Mouse (Mus musculus) adrenal gland, adult 8-10 months (tissue): ENCODE results near the gene Ccl11. TPM values are rescaled to one million over a fixed set of nuclear protein-coding genes. Genes with fewer than 3 reads are reported as not detected.

Experiments
- DNase-seq: peaks from one replicate; pipeline ENCODE4 v3.0.0; 2022
- total RNA-seq, 4 experiments: library from RNA; stranded (reverse); gene quantifications; 2 replicates each; pipeline ENCODE4 v1.2.4; 2022

Ccl11 gene
- 1 to 10 TPM; 3.5 to 8.2 (median 4.4) TPM for total RNA-seq

DNA sequence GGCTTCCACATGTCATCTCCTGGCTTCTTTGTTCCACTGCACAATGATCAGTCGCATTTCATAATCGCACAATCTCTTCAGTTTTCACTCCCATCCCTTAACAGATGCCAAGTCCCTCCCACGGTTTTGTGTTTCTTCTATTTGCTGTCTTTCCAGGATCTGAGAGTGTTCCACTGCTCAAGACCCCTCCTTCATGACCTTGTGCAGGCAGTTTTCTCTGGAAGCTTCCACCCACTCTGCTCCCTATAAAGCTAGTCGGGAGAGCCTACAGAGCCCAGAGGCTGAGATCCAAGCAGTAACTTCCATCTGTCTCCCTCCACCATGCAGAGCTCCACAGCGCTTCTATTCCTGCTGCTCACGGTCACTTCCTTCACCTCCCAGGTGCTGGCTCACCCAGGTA lies at the start of gene Ccl11:
TSS of gene Ccl11 (plus strand) at position 178 of the 400 bp plus-strand sequence.
- DNase-seq, result no peak

DNA sequence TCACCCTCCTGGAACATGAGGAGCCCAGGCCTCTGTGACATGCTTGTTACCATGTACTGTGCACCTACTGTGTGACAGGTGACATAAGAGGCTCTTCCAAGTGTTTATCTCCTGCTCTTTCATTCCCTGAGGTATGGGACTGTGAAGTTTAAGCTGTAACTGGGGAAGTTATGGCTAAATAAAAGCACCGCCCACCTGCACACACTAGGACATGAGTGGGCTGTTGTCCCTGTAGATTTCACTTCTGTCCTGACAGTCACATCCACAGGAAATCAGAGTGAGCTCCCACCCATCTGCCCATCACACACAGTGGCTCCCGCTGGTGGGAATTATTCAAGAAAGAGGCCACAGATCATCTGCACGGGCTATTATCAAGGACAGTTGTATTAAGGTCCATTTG lies 47.5 kb upstream of the Ccl11 start:
- DNase-seq, result no peak

DNA sequence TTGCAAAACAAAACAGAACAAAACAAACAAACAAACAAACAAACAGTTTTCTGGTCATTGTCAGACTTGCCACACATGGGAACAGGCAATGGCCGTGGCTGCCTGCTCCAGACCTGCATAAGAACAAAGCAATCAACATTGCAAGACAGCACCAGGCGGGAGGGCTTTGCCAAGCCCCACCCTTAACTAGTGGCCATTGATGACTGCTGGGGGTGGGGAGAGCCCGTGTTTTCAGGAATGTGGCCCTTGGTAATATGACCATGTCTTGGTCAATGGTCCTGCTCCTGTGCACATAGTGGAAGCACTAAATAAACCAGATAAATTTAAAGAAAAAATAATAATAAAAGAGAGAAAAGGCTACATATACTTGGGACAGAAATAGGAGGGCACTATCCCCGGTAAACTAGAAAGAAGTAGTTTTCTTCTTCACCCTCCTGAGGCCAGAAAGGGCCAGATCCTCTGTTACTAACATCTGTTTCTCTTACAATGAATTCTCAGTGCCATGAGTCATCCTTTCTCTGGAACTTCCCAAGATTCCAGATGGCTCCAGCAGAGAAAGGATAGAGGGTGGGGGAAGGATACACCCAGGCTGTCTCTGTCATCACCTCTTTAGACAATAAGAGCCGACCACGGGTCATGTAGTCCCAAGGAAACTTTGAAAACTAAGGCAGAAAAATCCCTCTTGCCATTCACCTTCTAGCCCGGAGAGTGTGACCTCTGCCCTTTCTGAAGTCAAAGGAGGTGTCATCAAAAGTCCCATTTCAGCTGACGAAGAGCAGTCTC lies 46.0 kb upstream of the Ccl11 start:
- no peak for DNase-seq

DNA sequence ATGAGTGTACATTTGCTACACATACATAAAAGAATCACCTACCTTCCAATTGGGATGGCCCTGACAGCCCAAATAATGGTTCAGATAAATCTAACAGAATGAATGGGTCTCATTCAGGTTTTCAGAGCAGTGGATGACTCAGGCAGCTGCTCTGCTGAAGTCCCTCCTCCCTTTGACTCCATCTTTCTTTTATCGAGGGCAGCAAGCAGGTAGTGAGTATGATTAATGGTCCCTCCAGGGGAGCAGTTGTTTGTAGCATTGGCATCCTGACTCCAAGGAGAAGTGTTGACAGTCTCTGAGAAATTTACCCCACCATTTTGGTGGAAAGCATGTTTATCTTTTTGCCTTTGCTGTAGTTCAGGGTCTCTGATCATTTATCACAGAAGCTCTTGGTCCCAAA lies 43.9 kb upstream of the Ccl11 start:
- no peak for DNase-seq

DNA sequence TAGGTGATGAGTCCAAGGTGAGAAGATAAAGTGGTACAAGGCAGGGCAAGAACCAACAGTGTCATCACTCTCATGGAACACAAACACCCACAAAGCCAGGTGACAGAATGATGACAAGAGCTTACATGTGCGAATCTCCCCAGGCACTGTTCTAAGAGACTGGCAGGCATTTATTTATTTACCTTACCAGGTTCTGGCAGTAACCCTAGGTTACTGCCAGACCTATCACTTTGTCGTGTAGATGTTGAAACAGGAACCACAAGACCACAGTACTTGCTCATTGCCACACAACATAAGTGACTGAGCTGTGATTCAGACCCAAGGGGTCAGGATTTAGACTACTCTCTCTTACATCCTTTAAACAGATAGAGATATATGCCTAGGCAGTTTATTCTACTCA lies 42.6 kb upstream of the Ccl11 start:
- no peak for DNase-seq

DNA sequence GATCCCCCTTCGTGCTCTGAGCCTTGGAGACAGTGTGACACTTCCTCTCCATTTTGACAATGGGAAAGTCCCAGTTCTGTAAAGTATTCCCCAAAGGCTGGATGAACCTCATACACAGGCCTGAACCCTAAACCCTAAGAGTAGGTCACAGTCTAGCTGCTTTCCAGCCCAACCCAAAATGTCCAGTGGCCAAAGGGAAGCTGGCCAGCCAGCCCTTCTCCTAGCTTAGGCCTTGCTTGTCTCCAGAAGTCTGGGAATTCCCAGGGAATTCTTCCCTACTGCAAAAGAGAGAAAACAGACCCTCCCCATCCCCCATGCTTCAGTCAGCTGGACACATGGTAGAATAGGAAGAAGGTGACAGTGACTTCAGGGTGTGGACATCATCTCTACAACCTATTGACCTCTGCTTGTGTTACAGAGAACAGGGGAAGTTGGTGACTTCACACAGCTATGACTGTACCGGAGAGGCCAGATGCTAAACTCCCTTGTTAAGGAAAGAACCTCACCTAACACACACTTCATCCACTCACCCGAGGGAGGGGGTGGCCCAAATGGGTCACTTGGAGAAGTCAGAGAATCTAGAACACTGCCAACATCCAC lies 41.3 kb upstream of the Ccl11 start:
- no peak for DNase-seq

DNA sequence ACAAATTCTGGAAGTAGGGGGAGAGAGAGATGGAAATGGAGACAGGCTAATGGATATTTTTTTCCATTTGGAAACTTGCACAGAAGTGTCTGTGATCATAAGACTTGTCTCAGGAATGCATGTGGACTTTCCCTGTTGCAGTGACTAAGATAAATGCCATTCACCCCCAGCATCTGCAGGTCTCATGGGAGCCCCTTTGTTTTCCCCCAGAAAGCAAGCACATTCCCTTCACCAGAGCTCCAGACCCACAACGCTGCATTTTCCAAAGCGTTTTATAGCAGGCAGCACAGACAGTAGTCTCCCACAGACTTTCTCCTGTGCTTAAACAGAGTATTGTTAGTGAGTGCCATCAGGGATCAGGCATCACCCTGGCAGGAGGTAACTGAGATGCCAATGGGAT lies 38.2 kb upstream of the Ccl11 start:
- DNase-seq, result no peak

DNA sequence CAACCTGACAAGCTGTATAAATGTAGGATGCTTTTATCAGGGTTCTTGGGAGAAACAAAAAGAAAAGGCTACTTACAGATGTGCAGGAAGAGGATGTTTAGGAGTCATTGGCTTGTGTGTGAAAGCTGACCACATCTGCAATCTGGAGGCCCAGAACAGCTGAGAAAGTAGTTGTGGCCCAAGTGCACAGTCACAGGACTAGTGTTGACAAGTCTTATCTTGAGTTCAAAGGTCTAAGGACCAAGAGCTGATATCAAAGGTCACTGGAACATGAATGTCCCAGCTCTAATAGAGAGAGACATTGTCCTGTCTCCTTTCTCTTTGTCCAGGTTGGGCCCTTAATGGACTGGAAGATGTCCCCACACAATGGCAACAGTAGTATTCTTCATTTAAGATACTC lies 37.8 kb upstream of the Ccl11 start:
- DNase-seq, result no peak

DNA sequence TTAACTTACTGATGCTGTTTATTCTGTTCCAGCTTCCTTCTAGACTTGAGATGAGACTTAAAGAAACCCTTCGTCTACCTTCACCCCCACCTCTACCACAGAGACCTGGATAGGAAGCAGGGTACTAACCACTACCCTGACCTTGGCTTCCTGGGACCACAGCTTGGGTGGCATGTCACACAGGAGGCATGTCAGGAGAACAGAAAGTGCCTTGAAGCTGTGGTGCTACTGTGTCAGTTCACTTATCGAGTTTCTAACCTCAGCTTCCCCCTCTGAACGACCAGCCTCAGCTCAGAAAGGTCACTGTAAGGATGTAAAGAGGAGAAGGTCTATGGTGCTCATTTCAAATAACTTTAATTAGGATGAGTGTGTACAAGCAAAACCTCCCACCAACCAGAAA lies 36.2 kb upstream of the Ccl11 start:
- DNase-seq, result no peak

DNA sequence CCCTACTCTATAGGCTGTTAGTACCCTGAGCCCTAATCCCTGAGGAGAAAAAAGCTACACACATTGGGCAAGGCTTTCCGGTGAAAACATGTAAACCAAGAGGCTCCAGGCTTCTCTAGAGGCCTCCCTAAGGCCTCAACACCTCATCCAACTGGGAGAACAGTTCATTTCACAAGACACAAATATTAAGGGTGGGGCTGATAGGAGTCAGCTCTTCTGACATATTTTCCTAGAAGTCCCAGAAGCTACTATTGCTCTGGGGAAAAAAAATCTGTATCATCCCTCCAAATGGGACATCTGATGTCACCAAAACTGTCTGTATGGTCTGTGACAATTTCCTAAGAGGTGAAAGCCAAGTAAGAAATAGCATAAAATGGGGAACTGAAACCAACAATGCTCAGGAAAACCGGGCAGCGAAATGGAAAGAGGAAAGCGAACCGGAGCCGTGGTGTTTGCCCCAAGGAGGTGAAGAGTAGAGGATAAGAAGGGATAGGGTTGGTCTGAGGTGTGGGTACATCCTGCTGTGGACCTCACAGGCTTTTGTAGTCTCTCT lies 35.0 kb upstream of the Ccl11 start:
- no peak for DNase-seq

DNA sequence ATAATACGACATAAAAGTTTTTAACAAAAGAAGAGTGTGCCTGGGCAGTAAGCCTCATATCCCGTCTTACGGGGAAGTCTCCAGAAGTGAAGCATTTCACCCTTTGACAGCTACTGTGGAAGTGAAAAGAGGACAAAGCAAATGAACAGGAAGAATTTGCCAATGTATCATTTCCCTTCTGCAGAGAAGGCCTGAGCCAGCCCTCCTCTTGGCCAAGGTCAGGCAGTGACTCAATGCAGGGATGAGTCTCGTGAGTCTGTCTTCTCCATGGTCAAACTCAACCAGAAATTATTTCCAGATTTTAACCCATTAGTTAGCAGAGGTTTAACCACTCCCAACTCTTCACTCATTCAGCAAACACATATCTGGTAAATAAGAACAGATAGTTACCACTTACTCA lies 33.9 kb upstream of the Ccl11 start:
- DNase-seq, result peak; percentile 61

DNA sequence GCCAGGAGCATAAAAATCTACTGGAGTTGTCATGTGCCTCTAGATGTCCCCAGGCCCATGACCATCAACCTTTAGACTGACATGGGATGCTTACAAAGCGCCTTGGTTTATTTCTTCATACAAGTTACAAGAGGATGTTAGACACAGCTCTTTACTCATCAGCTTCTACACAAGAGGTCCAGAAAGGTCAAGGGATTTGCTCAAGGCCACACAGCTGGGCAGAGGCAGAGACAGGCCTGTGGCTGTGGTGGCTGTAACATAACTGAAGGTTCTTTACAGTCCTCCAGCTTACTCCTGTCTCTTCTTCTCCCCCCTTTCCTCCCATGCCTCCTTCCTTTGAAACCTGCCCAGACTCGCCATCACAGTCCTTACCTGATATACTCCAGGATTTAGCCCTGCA lies 27.5 kb upstream of the Ccl11 start:
- DNase-seq, result peak; percentile 54

DNA sequence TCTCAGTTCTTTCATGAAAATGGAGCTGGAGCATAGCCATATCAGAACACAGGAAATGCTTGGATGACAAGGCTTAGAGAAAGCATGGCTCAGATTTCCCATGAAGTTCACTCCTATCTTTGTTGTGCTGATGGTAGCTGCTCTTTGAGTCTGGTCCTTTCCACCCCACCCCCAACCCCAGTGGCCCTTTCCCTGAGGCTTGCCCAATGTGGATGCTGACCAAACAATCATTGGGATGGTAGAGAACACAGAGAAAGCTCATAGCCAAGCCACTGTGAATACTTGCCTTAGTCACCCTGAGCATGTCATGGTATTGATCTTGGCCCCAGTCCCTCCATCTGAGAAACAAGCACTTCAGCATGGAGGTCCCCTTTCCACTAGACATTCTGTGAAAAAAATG lies 25.5 kb upstream of the Ccl11 start:
- no peak for DNase-seq

DNA sequence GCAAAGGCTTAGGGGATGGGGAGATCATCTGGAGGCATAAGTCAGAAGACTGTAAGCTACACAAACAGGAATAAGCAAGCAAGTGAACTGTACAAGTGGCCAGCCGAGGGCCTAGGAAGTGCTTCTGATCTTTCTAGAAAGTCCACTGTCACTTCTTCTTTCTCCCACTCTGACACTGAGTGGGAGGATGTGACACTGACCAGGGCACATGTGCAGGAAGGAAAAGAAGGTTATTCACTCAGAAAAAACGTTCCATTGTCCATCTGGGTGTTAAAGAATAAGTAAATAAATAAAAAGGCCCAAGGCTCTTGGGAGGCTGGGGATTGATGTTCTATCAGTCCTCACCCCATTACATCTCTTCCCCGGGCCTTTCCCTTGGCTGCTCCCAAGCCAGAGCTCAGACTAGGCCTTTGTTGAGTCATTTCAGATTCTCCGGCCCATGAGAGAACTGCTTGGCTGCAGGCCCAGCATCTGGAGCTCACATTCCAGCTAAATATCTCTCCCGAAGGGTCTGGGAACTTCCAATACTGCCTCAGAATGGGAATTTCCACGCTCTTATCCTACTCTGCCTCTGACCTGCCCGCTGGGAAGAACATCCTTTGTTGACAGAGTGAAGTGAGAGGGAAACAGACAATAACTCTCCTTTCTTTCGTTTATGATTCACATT lies 24.8 kb upstream of the Ccl11 start:
- DNase-seq, result peak; percentile 59

DNA sequence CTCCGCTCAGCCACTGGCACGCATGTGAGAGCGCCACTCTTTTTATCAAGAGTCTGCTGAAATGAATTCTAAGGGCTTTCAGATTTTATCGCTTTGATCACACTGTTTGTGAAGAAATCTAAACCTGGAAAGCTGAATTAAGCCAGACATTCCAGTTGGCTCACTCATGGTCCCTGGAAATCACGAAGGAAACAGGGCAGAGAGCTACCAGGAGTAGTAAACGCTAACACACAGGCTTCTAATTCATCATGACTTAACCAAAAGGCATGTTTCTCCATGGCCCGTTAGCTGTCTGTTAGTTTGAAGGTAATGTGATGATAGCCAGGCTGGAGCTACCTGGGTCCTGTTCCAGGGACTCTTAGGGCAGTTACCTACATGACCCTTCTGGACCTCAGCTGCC lies 23.2 kb upstream of the Ccl11 start:
- DNase-seq, result no peak

DNA sequence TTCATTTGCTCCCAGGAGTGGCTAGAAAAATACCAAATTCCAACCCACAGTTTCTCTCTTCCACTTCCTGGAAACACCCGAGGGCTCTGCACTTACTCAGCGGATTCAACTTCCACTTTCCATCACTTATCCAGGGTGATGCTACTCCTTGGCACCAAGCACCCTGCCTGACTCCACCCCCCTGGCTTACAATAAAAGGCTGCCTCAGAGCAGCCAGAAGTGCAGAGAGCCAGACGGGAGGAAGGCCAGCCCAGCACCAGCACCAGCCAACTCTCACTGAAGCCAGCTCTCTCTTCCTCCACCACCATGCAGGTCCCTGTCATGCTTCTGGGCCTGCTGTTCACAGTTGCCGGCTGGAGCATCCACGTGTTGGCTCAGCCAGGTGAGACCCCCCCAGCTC lies 22.3 kb upstream of the Ccl11 start, which contains the start of gene Ccl2:
TSS of gene Ccl2 (plus strand) at position 216 of the 400 bp plus-strand sequence.
- peak; percentile 71 for DNase-seq

DNA sequence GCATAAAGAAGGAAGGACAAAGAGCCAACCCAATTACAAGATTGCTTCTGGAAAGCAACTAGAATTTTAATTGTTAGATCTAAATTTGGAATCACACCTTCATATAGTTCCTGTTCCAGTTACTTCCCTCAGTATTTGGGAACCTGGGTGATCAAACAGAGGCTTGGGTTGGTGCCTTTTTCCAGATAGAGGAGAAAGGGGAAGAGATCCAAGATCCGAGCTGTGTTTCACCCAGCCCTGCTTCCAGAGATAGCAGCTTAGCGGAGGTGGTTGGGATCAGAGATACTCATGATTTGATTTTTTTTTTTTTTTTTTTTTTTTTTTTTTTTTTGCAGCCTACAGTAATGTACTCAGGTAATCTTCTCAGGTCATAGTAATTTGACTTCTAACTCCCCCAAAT lies 21.8 kb upstream of the Ccl11 start:
- no peak for DNase-seq

DNA sequence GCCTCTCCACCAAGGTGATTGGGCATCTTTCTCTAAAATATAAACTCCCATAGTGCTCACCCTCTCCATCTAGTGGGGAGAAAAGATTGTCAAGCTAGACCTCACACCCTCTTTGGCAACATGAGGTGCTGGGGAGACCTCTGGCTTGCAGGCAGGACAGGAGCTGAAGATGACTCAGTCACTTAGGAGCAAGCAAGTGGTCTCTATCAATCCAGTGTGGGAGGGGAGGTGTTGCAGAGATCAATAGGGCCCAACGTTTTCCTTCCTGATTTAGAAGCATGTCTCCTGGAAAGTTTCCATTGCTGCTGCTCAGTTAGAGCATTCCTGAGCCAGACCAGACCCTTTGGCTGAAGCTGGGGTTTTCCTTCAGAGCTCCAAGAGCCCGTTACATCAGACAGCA lies 19.1 kb upstream of the Ccl11 start, which contains the start of gene Gm17268:
TSS of gene Gm17268 (minus strand) at position 28 of the 400 bp plus-strand sequence.
- no peak for DNase-seq

DNA sequence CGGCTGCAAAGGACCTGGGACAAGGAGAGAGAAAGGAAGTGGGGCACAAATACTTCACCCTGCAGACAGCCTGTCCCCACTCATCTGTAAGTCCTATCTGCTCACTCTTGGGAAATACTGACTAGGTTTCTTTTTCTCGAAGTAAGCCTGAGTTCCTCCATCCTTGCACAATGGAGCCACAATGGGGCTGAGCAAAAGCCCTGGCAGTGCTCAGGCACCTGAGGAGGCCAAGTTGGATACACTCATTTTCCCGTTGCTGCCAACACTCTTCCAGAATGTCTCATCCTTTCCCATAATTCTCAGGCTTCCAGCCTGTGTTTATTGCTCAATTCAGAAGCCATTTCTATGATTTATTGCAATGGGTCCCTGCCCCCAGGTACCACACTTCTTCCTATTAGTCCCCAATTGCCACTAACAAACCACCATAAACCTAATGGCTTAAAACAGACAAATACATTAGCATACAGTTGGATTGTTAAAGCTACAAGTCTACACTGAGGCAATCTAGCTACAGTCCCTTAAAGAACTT lies 18.4 kb upstream of the Ccl11 start:
- no peak for DNase-seq

DNA sequence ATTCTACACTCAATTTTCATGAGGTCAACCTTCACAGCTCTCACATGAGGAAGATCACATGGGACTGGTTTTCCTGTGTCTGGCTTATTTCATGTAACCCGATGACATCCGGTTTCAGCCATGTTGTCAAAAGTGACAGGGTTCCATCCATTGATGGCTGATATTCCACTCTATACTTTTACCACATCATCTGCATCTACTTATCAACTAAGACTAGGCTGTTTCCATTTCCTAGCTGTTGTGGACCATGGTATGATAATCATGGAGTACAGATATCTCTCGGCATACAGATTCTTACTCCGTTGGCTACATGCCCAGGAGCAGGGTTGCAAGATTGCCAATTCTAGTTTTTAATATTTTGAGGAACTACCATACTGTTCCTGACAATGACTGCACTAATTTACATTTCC lies 15.9 kb upstream of the Ccl11 start:
- DNase-seq, result no peak

DNA sequence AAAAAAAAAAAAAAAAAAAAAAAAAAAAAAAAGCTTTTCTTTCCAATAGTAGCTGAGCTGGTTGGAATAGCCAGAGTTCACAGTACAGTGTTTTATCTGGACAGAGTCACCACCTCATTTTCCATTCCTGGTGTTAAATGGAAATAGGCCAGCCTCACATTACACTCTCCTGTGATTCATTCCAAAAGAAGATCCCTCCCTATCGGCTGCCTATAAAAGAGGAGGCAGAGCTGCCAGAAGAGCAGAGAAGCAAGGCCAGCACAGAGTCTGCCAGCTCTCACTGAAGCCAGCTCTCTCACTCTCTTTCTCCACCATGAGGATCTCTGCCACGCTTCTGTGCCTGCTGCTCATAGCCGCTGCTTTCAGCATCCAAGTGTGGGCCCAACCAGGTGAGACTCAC lies 12.2 kb upstream of the Ccl11 start, which contains the start of gene Ccl7:
TSS of gene Ccl7 (plus strand) at position 242 of the 400 bp plus-strand sequence.
- peak; percentile 53 for DNase-seq

DNA sequence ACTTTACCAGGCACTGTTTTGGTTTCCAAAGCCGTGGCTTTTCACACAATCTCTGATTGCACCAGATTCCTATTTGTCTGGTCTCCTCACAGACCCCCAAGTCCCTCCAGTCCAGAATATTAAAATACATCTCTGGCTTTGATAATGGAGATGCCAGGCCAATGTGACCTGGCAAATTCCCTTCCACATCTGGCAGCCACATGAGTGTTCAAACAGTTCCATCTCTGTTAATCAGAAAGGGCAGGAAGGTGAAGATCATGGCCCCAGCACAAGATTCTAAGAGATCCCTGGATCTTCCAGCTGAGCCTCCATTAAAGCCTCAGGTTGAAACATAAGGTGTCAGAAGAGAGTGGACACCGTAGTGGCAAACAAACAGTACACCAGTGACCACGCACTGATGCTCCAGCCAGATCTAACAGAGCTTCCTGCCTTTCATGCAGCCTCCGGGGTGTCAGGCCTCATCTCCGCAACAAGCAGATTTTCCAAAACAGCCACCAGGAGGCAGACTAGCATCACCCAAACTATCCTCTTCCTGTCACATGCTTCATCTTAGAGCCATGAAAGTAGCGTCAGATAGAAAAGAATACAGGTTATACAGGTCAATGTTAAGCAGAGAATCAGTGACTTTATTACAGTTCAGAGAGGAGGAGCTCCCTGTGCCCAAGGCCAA lies 9.7 kb upstream of the Ccl11 start:
- DNase-seq, result peak; percentile 34
